Mouse (Mus musculus): ENCODE data around the gene Slc3a1. TPM values are rescaled to one million over a fixed set of nuclear protein-coding genes. Genes with fewer than 3 reads are reported as not detected.

The Slc3a1 gene
- polyA plus RNA-seq, 1 experiment from 2014 or later: 0.49 TPM

- WGBS: 64% methylated on average over 6 of the region's 6 CpGs
Measured at GRCm38 (mm10) chr17:85042419-85042818, 14.2 kb downstream of the Slc3a1 start.

DNA sequence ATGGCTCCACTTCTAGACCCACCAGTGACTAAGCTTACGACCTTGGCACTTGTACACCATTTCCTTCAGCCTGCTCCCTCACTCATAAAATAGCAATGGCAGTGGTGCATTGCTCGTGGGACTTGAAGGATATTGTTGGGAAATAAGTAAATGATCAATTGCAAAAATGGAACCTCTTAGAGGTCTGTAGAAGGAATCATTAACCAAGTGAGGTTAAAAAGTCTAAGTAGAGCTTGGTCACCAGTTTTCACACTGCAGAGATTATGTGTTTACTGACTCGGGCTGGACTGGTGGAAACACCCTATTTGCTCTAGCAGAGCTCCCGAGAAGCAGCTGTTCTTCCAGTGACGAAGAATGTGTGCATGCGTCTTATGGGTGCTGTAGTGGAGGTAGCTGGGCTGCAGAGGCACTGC lies 15.2 kb downstream of the Slc3a1 start:
- Histone ChIP-seq H3K36me3 (ENCODE audit: control insufficient read depth, insufficient read depth, low read length) (no peaks in the 10 kb centered on the region), H3K9ac (ENCODE audit: low read depth, low read length) (no peak overlapping the region), H3K27ac (ENCODE audit: low read depth, low read length) (no peak overlapping the region), H3K9me3 (ENCODE audit: control insufficient read depth, low read length) (no peaks in the 10 kb centered on the region), H3K4me1 (replicated peaks; ENCODE audit: control insufficient read depth, insufficient read depth, low read length) (no peaks in the 10 kb centered on the region), H3K4me3 (ENCODE audit: low read depth, low read length) (no peak overlapping the region), H3K27me3 (ENCODE audit: control insufficient read depth, insufficient read depth, low read length) (no peaks in the 10 kb centered on the region), H3K4me2 (replicated peaks; ENCODE audit: low read depth, low read length) (no peak overlapping the region)
- WGBS: 79% methylated on average over 6 of the region's 6 CpGs
- DNase-seq (ENCODE audit: low spot score) (no peak), ATAC-seq (ENCODE audit: low FRiP score) (no peak)

More at GRCm38 (mm10) chr17:85042419-85042818, 14.2 kb downstream of the Slc3a1 start:
- Histone ChIP-seq H3K4me3 (ENCODE audit: low read depth, low read length) (no peak overlapping the region), H3K9me3 (ENCODE audit: control insufficient read depth, low read length) (no peaks in the 10 kb centered on the region), H3K4me2 (replicated peaks; ENCODE audit: low read depth, low read length) (no peak overlapping the region), H3K9ac (ENCODE audit: low read depth, low read length) (no peak overlapping the region), H3K4me1 (replicated peaks; ENCODE audit: control insufficient read depth, insufficient read depth, low read length) (no peaks in the 10 kb centered on the region), H3K36me3 (ENCODE audit: control insufficient read depth, insufficient read depth, low read length) (no peaks in the 10 kb centered on the region), H3K27ac (ENCODE audit: low read depth, low read length) (no peak overlapping the region), H3K27me3 (ENCODE audit: control insufficient read depth, insufficient read depth, low read length) (no peaks in the 10 kb centered on the region)
- ATAC-seq (ENCODE audit: low FRiP score) (no peak), DNase-seq (ENCODE audit: low spot score) (no peak)

GRCm38 (mm10) chr17:85044466-85044865 lies 16.3 kb downstream of the Slc3a1 start:
- no peaks in the 10 kb centered on the region for H3K36me3 ChIP-seq (ENCODE audit: control insufficient read depth, insufficient read depth, low read length)
- H3K4me1 ChIP-seq (replicated peaks; ENCODE audit: control insufficient read depth, insufficient read depth, low read length): no peaks in the 10 kb centered on the region
- no peak overlapping the region for H3K4me2 ChIP-seq (replicated peaks; ENCODE audit: low read depth, low read length)
- no peak overlapping the region for H3K4me3 ChIP-seq (ENCODE audit: low read depth, low read length)
- no peaks in the 10 kb centered on the region for H3K27me3 ChIP-seq (ENCODE audit: control insufficient read depth, insufficient read depth, low read length)
- no peak overlapping the region for H3K27ac ChIP-seq (ENCODE audit: low read depth, low read length)
- 90% methylated on average over 5 of the region's 5 CpGs for WGBS
- ATAC-seq (ENCODE audit: low FRiP score): no peak
- no peaks in the 10 kb centered on the region for H3K9me3 ChIP-seq (ENCODE audit: control insufficient read depth, low read length)
- no peak overlapping the region for H3K9ac ChIP-seq (ENCODE audit: low read depth, low read length)
- DNase-seq (ENCODE audit: low spot score): no peak

DNA sequence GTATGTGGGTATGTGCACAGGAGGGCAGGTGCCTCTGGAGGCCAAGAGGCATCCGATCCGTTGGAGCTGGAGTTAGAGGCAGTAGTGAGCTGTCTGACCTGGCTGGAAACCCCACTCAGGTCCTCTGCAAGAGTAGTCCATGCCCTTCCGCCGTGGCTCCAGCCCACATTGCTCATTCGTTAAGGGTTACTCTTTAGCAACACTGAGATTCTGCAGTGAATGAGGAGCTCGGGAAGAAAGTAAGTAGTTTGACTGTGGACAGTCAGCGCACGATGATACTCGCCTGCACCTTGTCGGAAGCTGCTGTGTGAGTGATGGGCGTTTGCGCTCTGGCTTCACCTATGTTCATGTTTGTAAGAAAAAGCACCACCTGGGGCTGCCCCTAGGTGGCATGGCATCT lies 17.0 kb downstream of the Slc3a1 start:
- H3K27ac ChIP-seq (ENCODE audit: low read depth, low read length): no peak overlapping the region
- DNase-seq (ENCODE audit: low spot score) (no peak), ATAC-seq (ENCODE audit: low FRiP score) (no peak)
- no peak overlapping the region for H3K4me3 ChIP-seq (ENCODE audit: low read depth, low read length)
- H3K9ac ChIP-seq (ENCODE audit: low read depth, low read length): no peak overlapping the region
- no peaks in the 10 kb centered on the region for H3K9me3 ChIP-seq (ENCODE audit: control insufficient read depth, low read length)
- no peaks in the 10 kb centered on the region for H3K27me3 ChIP-seq (ENCODE audit: control insufficient read depth, insufficient read depth, low read length)
- no peak overlapping the region for H3K4me2 ChIP-seq (replicated peaks; ENCODE audit: low read depth, low read length)
- 91% methylated on average over 12 of the region's 12 CpGs for WGBS
- H3K4me1 ChIP-seq (replicated peaks; ENCODE audit: control insufficient read depth, insufficient read depth, low read length): no peaks in the 10 kb centered on the region
- no peaks in the 10 kb centered on the region for H3K36me3 ChIP-seq (ENCODE audit: control insufficient read depth, insufficient read depth, low read length)

DNA sequence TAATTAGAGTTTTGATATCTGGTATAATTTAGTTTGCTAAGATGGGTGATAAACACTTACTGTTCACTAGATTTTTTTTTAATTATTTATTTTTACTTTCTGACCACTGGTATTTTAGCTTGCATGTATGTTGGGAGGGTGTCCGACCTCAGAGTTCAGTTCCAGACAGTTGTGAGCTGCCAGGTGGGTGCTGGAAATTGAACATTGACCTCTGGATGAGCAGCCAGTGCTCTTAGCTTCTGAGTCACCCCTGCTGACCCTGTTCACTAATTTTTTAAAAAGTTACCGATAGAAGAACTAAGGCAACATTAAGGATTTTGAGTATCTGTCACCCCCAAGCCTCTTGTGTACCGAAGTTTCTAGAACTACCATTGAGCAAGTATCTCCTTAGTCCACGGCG lies 20.2 kb downstream of the Slc3a1 start:
- Histone ChIP-seq H3K4me3 (ENCODE audit: low read depth, low read length) (no peak overlapping the region), H3K36me3 (ENCODE audit: control insufficient read depth, insufficient read depth, low read length) (no peaks in the 10 kb centered on the region), H3K4me1 (replicated peaks; ENCODE audit: control insufficient read depth, insufficient read depth, low read length) (no peaks in the 10 kb centered on the region), H3K27me3 (ENCODE audit: control insufficient read depth, insufficient read depth, low read length) (no peaks in the 10 kb centered on the region), H3K9me3 (ENCODE audit: control insufficient read depth, low read length) (no peaks in the 10 kb centered on the region), H3K4me2 (replicated peaks; ENCODE audit: low read depth, low read length) (no peak overlapping the region), H3K9ac (ENCODE audit: low read depth, low read length) (no peak overlapping the region), H3K27ac (ENCODE audit: low read depth, low read length) (no peak overlapping the region)
- 94% methylated on average over 5 of the region's 5 CpGs for WGBS
- ATAC-seq (ENCODE audit: low FRiP score): no peak
- DNase-seq (ENCODE audit: low spot score): no peak

DNA sequence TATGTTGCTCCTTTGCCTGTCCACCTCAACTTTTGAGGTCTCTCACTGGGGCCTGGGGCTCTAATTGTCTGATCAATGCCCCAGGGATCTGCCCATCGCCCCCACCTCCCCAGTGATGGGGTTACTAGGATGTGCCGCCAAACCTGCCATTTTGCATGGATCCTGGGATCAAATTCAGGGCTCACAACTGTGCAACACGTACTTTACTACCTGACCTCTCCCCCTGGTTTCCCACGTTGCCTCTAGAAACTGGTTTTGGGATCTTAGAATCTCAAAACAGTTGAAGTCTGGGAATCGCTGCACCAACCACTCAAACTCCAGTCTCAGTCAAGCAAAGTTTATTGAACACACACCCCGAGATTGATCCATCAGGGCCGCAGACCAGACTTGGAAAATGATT lies 30.1 kb downstream of the Slc3a1 start:
- no peak overlapping the region for H3K4me3 ChIP-seq (ENCODE audit: low read depth, low read length)
- DNase-seq (ENCODE audit: low spot score): no peak
- H3K4me2 ChIP-seq (replicated peaks; ENCODE audit: low read depth, low read length): no peak overlapping the region
- ATAC-seq (ENCODE audit: low FRiP score): no peak
- no peak overlapping the region for H3K27ac ChIP-seq (ENCODE audit: low read depth, low read length)
- no peaks in the 10 kb centered on the region for H3K4me1 ChIP-seq (replicated peaks; ENCODE audit: control insufficient read depth, insufficient read depth, low read length)
- 92% methylated on average over 7 of the region's 7 CpGs for WGBS
- no peaks in the 10 kb centered on the region for H3K36me3 ChIP-seq (ENCODE audit: control insufficient read depth, insufficient read depth, low read length)
- no peaks in the 10 kb centered on the region for H3K9me3 ChIP-seq (ENCODE audit: control insufficient read depth, low read length)
- H3K27me3 ChIP-seq (ENCODE audit: control insufficient read depth, insufficient read depth, low read length): no peaks in the 10 kb centered on the region
- no peak overlapping the region for H3K9ac ChIP-seq (ENCODE audit: low read depth, low read length)

GRCm38 (mm10) chr17:85059136-85059535 lies 31.0 kb downstream of the Slc3a1 start:
- no peak overlapping the region for H3K27ac ChIP-seq (ENCODE audit: low read depth, low read length)
- ATAC-seq (ENCODE audit: low FRiP score): no peak
- 91% methylated on average over 6 of the region's 6 CpGs for WGBS

GRCm38 (mm10) chr17:85063560-85063959 lies 35.4 kb downstream of the Slc3a1 start:
- no peak for ATAC-seq (ENCODE audit: low FRiP score)
- Histone ChIP-seq H3K27ac (ENCODE audit: low read depth, low read length) (no peak overlapping the region), H3K36me3 (ENCODE audit: control insufficient read depth, insufficient read depth, low read length) (peaks cover 9% of the 10 kb centered on the region), H3K4me1 (replicated peaks; ENCODE audit: control insufficient read depth, insufficient read depth, low read length) (no peaks in the 10 kb centered on the region), H3K27me3 (ENCODE audit: control insufficient read depth, insufficient read depth, low read length) (no peaks in the 10 kb centered on the region), H3K4me2 (replicated peaks; ENCODE audit: low read depth, low read length) (no peak overlapping the region), H3K9ac (ENCODE audit: low read depth, low read length) (no peak overlapping the region), H3K4me3 (ENCODE audit: low read depth, low read length) (no peak overlapping the region), H3K9me3 (ENCODE audit: control insufficient read depth, low read length) (no peaks in the 10 kb centered on the region)
- no peak for DNase-seq (ENCODE audit: low spot score)
- WGBS: 84% methylated on average over 7 of the region's 7 CpGs

More at GRCm38 (mm10) chr17:85059136-85059535, 31.0 kb downstream of the Slc3a1 start:
- Histone ChIP-seq H3K9ac (ENCODE audit: low read depth, low read length) (no peak overlapping the region), H3K27me3 (ENCODE audit: control insufficient read depth, insufficient read depth, low read length) (no peaks in the 10 kb centered on the region), H3K4me2 (replicated peaks; ENCODE audit: low read depth, low read length) (no peak overlapping the region), H3K4me1 (replicated peaks; ENCODE audit: control insufficient read depth, insufficient read depth, low read length) (no peaks in the 10 kb centered on the region), H3K4me3 (ENCODE audit: low read depth, low read length) (no peak overlapping the region), H3K36me3 (ENCODE audit: control insufficient read depth, insufficient read depth, low read length) (peaks cover 2% of the 10 kb centered on the region; the same call in 1 of the 2 replicates), H3K9me3 (ENCODE audit: control insufficient read depth, low read length) (no peaks in the 10 kb centered on the region)
- DNase-seq (ENCODE audit: low spot score): no peak

- ATAC-seq (ENCODE audit: low FRiP score): no peak
- no peaks in the 10 kb centered on the region for H3K9me3 ChIP-seq (ENCODE audit: control insufficient read depth, low read length)
- H3K4me1 ChIP-seq (replicated peaks; ENCODE audit: control insufficient read depth, insufficient read depth, low read length): no peaks in the 10 kb centered on the region
Measured at GRCm38 (mm10) chr17:85067331-85067730, 39.2 kb downstream of the Slc3a1 start.

More at GRCm38 (mm10) chr17:85067331-85067730, 39.2 kb downstream of the Slc3a1 start:
- Histone ChIP-seq H3K9ac (ENCODE audit: low read depth, low read length) (no peak overlapping the region), H3K4me2 (replicated peaks; ENCODE audit: low read depth, low read length) (no peak overlapping the region), H3K36me3 (ENCODE audit: control insufficient read depth, insufficient read depth, low read length) (peaks cover 15% of the 10 kb centered on the region), H3K27me3 (ENCODE audit: control insufficient read depth, insufficient read depth, low read length) (no peaks in the 10 kb centered on the region), H3K4me3 (ENCODE audit: low read depth, low read length) (no peak overlapping the region), H3K27ac (ENCODE audit: low read depth, low read length) (no peak overlapping the region)
- DNase-seq (ENCODE audit: low spot score): no peak
- 95% methylated on average over 7 of the region's 7 CpGs for WGBS

Data from hindbrain, embryonic 11.5 days (tissue).